Mouse (Mus musculus): ENCODE measurements at regions not wholly inside any gene's neighbourhood (a gene's known extent, or its start where the extent isn't known, plus 50 kb on each side); places are given as distances from the start of the nearest gene placed in this dataset.

DNA sequence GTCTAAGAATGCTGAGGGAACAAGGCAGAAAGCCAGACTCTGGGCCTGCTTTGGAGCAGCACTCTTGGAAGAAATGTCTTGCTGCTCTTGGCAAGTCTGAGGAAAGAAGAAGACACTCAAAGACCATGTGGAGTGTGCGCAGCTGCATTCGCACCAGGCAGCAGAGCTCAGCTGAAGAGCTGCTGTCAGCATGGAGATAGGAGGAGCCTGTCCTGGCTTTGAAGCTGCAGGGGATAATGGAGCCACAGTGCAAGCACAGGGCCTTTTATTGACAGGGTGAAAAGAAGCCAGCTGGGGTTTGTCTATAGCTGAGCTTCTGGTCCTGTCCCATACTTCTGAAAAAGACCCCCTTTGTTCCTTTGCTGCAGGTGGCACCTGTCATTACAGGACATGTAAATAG, 411.0 kb upstream of the Zfp462 start:
- Histone ChIP-seq H3K4me3 (ENCODE audit: insufficient read depth, low read depth, low read length) (no peak overlapping the region), H3K36me3 (ENCODE audit: control insufficient read depth, insufficient read depth, low read length) (no peaks in the 10 kb centered on the region), H3K4me1 (ENCODE audit: control insufficient read depth, insufficient read depth, low read length) (no peaks in the 10 kb centered on the region), H3K27ac (ENCODE audit: insufficient read depth, low read depth, low read length) (no peak overlapping the region), H3K27me3 (replicated peaks; ENCODE audit: control insufficient read depth, insufficient read depth, low read length) (no peaks in the 10 kb centered on the region)
- DNase-seq = no peak
- TF ChIP-seq CTCF (conservative IDR thresholded peaks at IDR 0.05; ENCODE audit: insufficient read depth, insufficient read length, low read depth, low read length) = no peak
- no peak for TF ChIP-seq POLR2A (IDR thresholded peaks at IDR 0.05; ENCODE audit: low read depth, low read length)
- WGBS = 75% methylated on average over 2 of the region's 2 CpGs

DNA sequence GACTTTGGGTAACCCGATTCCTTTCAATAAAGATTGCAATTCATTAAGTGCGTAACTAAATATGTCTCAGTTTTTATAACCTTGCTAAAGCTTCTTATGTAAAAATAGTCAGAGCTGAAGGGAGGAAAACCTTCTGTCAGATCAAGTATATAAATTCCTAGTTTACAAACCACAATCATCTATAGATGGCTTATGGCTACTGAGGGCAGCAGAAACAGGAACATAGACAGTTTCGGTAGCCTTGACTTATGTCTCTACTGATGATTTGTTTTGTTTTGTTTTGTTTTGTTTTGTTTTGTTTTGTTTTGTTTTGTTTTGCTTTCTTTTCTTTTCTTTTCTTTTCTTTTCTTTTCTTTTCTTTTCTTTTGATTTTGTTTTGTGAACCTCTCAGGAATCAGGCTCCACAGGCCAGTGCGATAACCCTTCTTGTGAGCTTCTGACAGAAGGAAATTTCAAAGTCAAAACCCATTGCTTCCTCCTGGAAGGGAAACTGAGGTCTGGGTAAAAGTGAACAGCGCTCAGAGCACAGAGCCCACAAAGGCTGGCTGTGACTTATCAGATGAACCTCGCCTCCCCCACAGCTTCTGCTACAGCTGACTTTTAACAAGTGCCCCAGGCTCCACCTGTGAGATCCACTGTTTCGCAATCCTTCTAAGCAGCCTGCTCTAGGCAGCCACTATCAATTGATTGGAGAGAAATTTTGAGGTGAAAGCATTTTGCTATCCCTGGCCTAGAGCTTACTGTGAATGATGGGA, 391.8 kb upstream of the Zfp462 start:
- no peak overlapping the region for H3K4me3 ChIP-seq (ENCODE audit: insufficient read depth, low read depth, low read length)
- H3K4me1 ChIP-seq (ENCODE audit: control insufficient read depth, insufficient read depth, low read length) = no peaks in the 10 kb centered on the region
- no peak for TF ChIP-seq CTCF (conservative IDR thresholded peaks at IDR 0.05; ENCODE audit: insufficient read depth, insufficient read length, low read depth, low read length)
- no peak for TF ChIP-seq POLR2A (IDR thresholded peaks at IDR 0.05; ENCODE audit: low read depth, low read length)
- no peak for DNase-seq
- H3K27me3 ChIP-seq (replicated peaks; ENCODE audit: control insufficient read depth, insufficient read depth, low read length) = no peaks in the 10 kb centered on the region
- H3K27ac ChIP-seq (ENCODE audit: insufficient read depth, low read depth, low read length) = no peak overlapping the region
- no peaks in the 10 kb centered on the region for H3K36me3 ChIP-seq (ENCODE audit: control insufficient read depth, insufficient read depth, low read length)
- 80% methylated on average over 7 of the region's 7 CpGs for WGBS

DNA sequence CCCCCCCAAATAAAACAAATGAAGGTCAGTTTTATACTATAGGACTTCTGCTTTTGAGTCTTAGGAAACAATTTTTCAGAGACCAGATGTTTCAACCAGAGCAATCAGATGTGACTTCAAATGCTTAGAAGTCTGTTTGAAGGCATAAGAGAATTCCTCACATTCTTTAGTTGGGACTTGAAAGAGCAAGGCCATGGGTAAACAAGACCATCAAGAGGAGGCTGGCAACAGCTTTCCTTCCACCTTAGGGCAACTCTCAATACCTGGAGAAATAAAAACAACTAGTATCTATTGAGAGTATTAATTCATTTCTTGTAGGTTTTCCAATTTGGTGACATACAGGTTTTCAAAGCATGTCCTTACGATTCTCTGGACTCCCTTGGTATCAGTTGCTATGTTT, 381.8 kb upstream of the Zfp462 start:
- Histone ChIP-seq H3K27me3 (replicated peaks; ENCODE audit: control insufficient read depth, insufficient read depth, low read length) (no peaks in the 10 kb centered on the region), H3K4me3 (ENCODE audit: insufficient read depth, low read depth, low read length) (no peak overlapping the region), H3K27ac (ENCODE audit: insufficient read depth, low read depth, low read length) (no peak overlapping the region), H3K36me3 (ENCODE audit: control insufficient read depth, insufficient read depth, low read length) (no peaks in the 10 kb centered on the region), H3K4me1 (ENCODE audit: control insufficient read depth, insufficient read depth, low read length) (no peaks in the 10 kb centered on the region)
- 85% methylated on average over 1 of the region's 1 CpGs for WGBS
- DNase-seq = no peak
- no peak for TF ChIP-seq POLR2A (IDR thresholded peaks at IDR 0.05; ENCODE audit: low read depth, low read length)
- no peak for TF ChIP-seq CTCF (conservative IDR thresholded peaks at IDR 0.05; ENCODE audit: insufficient read depth, insufficient read length, low read depth, low read length)

DNA sequence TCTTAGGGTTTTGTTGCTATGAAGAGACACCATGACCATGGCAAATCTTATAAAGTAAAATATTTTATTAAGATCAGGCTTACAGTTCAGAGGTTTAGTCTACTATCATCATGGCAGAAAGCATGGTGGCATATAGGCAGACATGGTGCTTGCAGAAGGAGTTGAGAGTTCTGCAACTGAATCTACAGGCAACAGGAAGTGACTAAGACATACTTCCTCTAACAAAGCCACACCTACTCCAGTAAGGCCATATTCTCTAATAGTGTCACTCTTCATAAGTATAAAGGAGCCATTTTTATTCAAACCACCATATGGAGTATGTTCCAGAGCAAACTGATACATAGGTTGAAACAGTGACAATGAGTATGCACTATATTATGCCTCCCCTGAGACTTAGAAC, 371.7 kb upstream of the Zfp462 start:
- Histone ChIP-seq H3K27ac (ENCODE audit: insufficient read depth, low read depth, low read length) (no peak overlapping the region), H3K27me3 (replicated peaks; ENCODE audit: control insufficient read depth, insufficient read depth, low read length) (no peaks in the 10 kb centered on the region), H3K4me3 (ENCODE audit: insufficient read depth, low read depth, low read length) (no peak overlapping the region), H3K4me1 (ENCODE audit: control insufficient read depth, insufficient read depth, low read length) (no peaks in the 10 kb centered on the region), H3K36me3 (ENCODE audit: control insufficient read depth, insufficient read depth, low read length) (no peaks in the 10 kb centered on the region)
- no peak for DNase-seq
- TF ChIP-seq CTCF (conservative IDR thresholded peaks at IDR 0.05; ENCODE audit: insufficient read depth, insufficient read length, low read depth, low read length) (no peak), POLR2A (IDR thresholded peaks at IDR 0.05; ENCODE audit: low read depth, low read length) (no peak)

DNA sequence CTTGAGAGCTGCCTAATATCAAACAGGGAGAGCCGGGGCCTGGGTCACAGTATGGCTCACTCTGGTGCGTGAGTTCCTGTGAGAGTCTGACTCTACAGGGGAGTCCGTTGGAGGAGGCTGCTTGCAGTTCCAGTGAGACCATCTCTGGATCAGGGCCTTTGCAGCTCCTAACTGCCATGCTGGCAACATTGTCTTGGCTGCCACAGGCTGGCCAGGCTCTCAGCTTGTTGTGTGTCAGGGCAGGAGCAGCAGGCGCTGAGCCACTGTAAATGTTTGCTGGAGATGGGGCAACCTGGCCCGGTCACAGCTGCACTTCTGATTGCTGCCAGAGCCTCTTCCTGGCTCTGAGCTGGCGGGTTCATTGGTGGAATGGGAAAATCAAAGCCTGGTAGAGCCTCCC, 357.7 kb upstream of the Zfp462 start:
- 82% methylated on average over 6 of the region's 6 CpGs for WGBS
- DNase-seq = no peak

DNA sequence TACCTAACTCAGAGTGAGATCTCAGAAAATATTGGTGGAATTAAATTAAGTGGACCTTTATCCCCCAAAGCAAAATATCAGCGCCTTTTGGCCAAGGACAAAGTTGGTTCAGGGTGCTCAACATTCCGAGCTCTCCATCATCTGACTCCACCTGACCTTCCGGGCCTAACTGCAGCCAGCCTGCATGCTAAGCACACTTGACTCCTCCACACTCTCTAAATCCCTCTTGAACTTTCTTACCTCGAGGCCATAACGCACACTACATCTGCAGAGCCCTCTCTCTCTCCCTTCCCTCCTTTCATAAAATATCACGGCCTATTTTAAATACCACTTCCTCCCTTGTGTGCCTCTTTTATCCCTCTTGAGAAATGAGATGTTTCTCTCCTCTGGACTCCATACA, 356.1 kb upstream of the Zfp462 start:
- Histone ChIP-seq H3K27me3 (replicated peaks; ENCODE audit: control insufficient read depth, insufficient read depth, low read length) (no peaks in the 10 kb centered on the region), H3K4me3 (ENCODE audit: insufficient read depth, low read depth, low read length) (no peak overlapping the region), H3K4me1 (ENCODE audit: control insufficient read depth, insufficient read depth, low read length) (no peaks in the 10 kb centered on the region), H3K27ac (ENCODE audit: insufficient read depth, low read depth, low read length) (no peak overlapping the region), H3K36me3 (ENCODE audit: control insufficient read depth, insufficient read depth, low read length) (no peaks in the 10 kb centered on the region)
- no peak for TF ChIP-seq CTCF (conservative IDR thresholded peaks at IDR 0.05; ENCODE audit: insufficient read depth, insufficient read length, low read depth, low read length)
- TF ChIP-seq POLR2A (IDR thresholded peaks at IDR 0.05; ENCODE audit: low read depth, low read length) = no peak
- no peak for DNase-seq
- WGBS = 68% methylated on average over 6 of the region's 6 CpGs

More for the DNA sequence above, 357.7 kb upstream of the Zfp462 start:
- no peaks in the 10 kb centered on the region for H3K4me1 ChIP-seq (ENCODE audit: control insufficient read depth, insufficient read depth, low read length)
- no peaks in the 10 kb centered on the region for H3K27me3 ChIP-seq (replicated peaks; ENCODE audit: control insufficient read depth, insufficient read depth, low read length)
- no peaks in the 10 kb centered on the region for H3K36me3 ChIP-seq (ENCODE audit: control insufficient read depth, insufficient read depth, low read length)
- TF ChIP-seq POLR2A (IDR thresholded peaks at IDR 0.05; ENCODE audit: low read depth, low read length) (no peak), CTCF (conservative IDR thresholded peaks at IDR 0.05; ENCODE audit: insufficient read depth, insufficient read length, low read depth, low read length) (no peak)
- H3K4me3 ChIP-seq (ENCODE audit: insufficient read depth, low read depth, low read length) = no peak overlapping the region
- no peak overlapping the region for H3K27ac ChIP-seq (ENCODE audit: insufficient read depth, low read depth, low read length)

DNA sequence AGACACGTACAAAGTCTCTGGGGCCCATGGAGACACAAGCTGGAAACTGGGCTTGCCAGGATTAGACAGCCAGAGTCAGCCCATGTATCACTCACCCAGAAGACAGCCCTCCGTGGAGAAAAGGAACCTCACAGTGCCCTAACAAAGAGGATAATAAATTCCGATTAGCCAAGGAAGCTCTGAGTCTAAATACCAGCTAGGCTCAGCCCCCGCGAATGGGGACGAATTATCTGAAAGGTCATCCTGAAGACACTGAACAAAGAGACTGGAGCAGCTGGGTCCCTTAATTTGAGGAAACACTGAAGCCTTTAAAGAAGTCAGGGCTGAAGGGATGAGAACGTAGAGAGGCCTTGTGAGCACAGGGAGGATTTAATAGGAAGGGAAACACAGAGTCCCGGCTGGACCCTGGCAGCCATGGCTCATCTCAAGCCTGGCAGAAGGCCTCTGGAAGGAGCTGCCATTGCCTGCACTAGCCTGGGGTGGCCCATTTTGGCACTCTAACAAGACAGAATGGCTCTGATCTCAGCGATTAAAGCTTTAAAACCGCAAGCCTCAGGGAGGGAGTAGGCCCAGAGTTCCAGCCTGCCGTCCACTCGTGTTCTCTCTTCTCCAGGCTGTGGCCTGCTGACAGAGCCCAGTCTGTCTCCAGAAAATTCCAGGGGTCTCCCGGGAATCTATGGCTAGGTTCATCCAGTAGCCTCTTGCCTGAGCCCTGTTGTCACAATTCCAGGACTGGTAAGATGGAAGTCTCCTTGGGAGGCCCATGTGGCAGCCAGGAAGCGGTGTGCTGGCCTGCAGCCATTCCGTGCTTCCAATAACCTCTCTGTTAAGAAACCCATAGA, 343.0 kb upstream of the Zfp462 start:
- DNase-seq = no peak

More for the DNA sequence above, 343.0 kb upstream of the Zfp462 start:
- no peak for TF ChIP-seq CTCF (conservative IDR thresholded peaks at IDR 0.05; ENCODE audit: insufficient read depth, insufficient read length, low read depth, low read length)
- TF ChIP-seq POLR2A (IDR thresholded peaks at IDR 0.05; ENCODE audit: low read depth, low read length) = no peak
- WGBS = 63% methylated on average over 15 of the region's 15 CpGs
- no peaks in the 10 kb centered on the region for H3K27me3 ChIP-seq (replicated peaks; ENCODE audit: control insufficient read depth, insufficient read depth, low read length)
- no peak overlapping the region for H3K27ac ChIP-seq (ENCODE audit: insufficient read depth, low read depth, low read length)
- H3K4me1 ChIP-seq (ENCODE audit: control insufficient read depth, insufficient read depth, low read length) = no peaks in the 10 kb centered on the region
- no peaks in the 10 kb centered on the region for H3K36me3 ChIP-seq (ENCODE audit: control insufficient read depth, insufficient read depth, low read length)
- H3K4me3 ChIP-seq (ENCODE audit: insufficient read depth, low read depth, low read length) = no peak overlapping the region

Measured in kidney, adult 2 months (tissue).